Mouse (Mus musculus): Measurements from ENCODE around the gene Zzz3.

Zzz3 gene

DNA sequence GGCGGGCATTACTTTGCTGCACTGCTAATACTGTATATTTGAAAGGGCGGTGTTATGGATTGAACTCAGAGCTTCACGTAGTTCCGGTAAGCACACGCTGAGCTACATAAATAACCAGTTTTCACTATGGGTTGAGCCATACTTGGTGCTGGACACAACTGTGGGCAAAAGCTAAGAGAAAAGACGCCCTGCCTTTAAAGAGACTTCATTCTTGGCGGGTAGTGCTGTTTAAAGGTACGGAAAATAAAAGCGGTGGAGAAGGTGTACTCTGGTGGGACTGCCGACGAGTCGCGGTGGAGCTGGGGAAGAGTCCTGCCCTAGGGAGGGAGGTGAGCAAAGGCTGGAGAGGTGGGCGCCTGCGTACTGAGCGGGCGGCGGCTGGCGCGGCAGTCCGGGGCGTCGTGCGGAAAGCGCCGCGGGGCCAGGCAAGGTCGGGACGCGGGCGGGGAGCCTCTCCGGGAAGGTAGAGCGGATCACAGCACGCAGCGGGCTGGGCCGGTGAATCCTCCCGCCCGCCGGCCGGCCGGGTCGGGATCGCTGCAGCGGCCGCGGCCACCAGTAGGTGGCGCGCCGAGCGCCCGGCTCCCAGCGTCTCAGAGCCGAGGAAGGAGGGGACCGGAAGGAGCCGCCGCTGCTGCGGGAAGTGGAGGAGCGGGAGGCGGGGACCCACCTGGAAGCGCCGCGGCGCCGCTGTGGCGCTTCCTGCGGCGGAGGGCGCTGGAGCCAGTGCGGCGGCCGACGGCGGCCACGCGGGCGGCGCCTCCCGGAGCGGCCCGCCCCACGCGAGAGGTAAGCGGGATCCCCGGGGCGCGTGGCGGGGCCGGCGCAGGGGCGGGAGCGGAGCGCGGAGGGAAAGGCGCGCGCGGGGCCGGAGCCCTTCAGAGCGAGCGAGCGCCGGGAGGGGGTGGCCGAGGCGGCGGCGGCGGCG, at the start of gene Zzz3:
TSS of gene Zzz3 (plus strand) at position 124 of the 928 bp plus-strand sequence.
- peak; percentile 94 for DNase-seq (ENCODE audit: low spot score in 2 of 2)

DNA sequence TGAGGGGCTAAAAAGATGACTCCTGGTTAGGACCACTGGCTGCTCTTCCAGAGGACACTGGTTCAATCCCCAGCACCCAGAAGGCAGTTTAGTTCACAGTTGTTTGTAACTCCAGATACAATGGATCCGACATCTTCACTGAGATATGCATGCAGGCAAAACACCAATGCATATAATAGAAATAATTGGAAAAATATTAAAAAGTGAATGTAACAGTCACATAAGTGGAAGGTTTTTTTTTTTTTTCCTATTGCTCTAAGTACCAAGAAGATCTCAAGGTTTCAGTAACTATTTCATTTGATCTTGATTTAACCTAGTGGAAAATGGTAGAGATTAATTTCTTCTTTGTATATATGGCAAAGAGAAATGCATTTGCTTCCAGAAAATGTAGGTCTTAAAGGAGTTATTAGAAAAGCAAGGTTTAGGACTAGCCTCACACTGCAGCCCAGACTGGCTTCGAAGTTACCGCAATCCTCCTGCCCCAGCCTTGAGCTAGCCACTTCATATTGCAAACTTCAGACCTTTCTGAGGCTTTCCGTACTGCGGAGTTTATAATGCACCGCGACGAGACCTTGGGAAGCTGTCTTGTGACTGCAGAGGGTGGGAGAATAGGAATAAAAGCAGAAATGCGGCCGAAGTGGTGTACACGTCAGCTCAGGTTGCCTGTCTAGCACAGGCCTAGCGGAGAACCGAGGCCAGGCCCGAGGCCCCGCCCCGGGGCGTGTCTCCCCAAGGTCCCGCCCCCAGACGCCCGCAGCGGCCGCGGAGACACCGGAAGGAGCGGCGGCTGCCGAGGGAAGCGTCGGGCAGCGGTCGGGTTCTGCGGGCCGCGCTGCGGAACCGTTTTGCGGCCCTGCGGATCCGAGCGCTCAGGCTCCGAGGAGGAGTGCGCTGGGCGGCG, 49.3 kb upstream of the Zzz3 start, which contains the start of gene Usp33:
TSS of gene Usp33 (plus strand) at position 747 of the 901 bp plus-strand sequence.
- DNase-seq (ENCODE audit: low spot score in 2 of 2), result peak; percentile 95

DNA sequence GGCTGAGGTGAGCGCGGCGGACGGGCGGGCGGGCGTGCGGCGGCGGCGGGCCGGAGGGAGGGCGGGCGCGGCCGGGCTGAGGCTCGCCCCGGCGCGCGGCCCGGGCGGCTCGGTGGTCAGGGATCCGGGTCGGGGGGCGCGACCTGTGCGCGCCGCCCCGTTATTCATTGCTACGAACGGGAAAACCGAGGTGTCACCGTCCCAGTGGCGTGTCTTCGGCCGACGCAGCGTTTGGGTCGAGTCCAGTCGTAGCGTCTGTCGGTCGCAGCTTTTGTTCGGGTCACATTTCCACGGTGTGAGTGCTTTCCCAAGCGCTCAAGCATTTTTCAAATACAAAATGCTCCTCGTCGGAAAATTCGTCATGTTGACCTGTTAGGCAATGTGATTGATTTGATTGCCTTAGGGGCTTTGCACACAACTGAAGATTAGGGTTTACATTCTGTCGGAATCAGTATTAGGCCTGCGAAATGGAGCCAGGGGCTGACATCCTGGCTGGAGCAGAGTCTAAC, 48.6 kb upstream of the Zzz3 start:
- DNase-seq (ENCODE audit: low spot score in 2 of 2), result peak; percentile 52 to 67

GRCm38 (mm10) chr3:152347227-152347626, 48.0 kb upstream of the Zzz3 start:
- no peak for DNase-seq (ENCODE audit: low spot score in 2 of 2)

- no peak for DNase-seq (ENCODE audit: low spot score in 2 of 2)
These were observed 47.1 kb upstream of the Zzz3 start for GRCm38 (mm10) chr3:152348011-152348830.

- no peak for DNase-seq (ENCODE audit: low spot score in 2 of 2)
These were observed 44.8 kb upstream of the Zzz3 start for GRCm38 (mm10) chr3:152350431-152350830.

- DNase-seq (ENCODE audit: low spot score in 2 of 2), result no peak
These were observed 44.3 kb upstream of the Zzz3 start for GRCm38 (mm10) chr3:152350966-152351365.

GRCm38 (mm10) chr3:152352289-152352688, 43.0 kb upstream of the Zzz3 start:
- DNase-seq (ENCODE audit: low spot score in 2 of 2), result no peak

- no peak for DNase-seq (ENCODE audit: low spot score in 2 of 2)
These were observed 41.7 kb upstream of the Zzz3 start for GRCm38 (mm10) chr3:152353434-152354177.

DNA sequence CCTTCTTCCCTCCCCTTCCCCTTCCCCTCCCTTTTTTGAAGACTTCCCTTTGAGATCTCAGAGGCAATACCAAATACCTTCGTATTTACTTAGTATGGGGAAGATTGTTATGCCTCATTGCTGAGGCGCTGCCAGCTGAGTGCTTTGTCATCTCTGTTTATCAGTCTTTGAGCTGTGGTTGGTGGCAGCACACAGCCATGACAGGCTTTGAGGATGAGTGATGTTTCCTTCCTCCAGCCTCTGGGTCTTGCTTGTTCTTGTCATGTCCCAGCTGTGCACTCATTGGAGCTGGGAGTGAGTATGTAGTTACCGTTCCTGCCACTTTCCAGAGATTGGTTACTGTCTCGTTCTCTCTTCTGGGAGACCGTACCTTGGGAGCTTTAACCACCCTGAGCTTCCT, 39.9 kb upstream of the Zzz3 start:
- DNase-seq (ENCODE audit: low spot score in 2 of 2), result no peak

- DNase-seq (ENCODE audit: low spot score in 2 of 2), result no peak
These were observed 38.5 kb upstream of the Zzz3 start for GRCm38 (mm10) chr3:152356751-152357150.

- DNase-seq (ENCODE audit: low spot score in 2 of 2), result no peak
These were observed 36.1 kb upstream of the Zzz3 start for GRCm38 (mm10) chr3:152359151-152359550.

DNA sequence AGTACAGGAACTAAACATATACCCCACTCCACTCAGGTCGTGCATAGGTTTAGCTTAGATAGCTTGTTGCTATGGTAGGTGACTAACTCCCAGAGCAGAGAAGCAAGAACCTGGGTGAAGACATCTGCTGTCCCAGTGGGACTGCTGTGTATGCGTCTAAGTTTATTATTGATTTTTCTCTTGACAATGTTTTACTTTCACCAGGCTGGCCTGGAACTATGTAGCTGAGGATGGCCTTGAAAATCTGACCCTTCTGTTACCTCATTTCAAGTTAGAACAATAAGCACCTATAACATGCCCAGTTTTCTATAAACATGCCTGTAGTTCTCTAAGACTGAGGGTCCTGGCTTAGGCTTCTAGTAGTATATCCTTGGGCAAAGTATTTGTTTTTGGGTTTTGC, 31.1 kb upstream of the Zzz3 start:
- no peak for DNase-seq (ENCODE audit: low spot score in 2 of 2)

- no peak for DNase-seq (ENCODE audit: low spot score in 2 of 2)
These were observed 19.2 kb upstream of the Zzz3 start for GRCm38 (mm10) chr3:152376063-152376462.

- DNase-seq (ENCODE audit: low spot score in 2 of 2), result no peak
These were observed 11.2 kb upstream of the Zzz3 start for GRCm38 (mm10) chr3:152384106-152384505.

GRCm38 (mm10) chr3:152396278-152396987, 1.2 kb downstream of the Zzz3 start:
- DNase-seq (ENCODE audit: low spot score in 2 of 2), result peak; percentile 98

DNA sequence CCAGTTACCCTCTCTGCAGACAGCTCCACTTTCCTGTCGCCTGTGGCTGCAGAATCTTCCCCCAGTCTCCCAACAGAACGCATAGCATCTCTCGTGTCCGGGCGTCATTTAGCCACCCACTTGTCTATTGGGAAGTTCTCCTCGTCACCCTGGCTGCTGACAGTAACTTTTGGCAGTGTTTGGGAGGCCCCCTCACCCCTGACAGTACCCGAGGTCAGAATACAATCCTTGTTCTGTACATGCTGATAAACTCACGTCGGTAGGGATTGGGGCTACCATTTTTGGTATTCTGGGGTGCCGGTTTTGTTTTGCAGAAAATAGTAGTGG, 1.7 kb downstream of the Zzz3 start:
- DNase-seq (ENCODE audit: low spot score in 2 of 2), result peak; percentile 50 to 57

DNA sequence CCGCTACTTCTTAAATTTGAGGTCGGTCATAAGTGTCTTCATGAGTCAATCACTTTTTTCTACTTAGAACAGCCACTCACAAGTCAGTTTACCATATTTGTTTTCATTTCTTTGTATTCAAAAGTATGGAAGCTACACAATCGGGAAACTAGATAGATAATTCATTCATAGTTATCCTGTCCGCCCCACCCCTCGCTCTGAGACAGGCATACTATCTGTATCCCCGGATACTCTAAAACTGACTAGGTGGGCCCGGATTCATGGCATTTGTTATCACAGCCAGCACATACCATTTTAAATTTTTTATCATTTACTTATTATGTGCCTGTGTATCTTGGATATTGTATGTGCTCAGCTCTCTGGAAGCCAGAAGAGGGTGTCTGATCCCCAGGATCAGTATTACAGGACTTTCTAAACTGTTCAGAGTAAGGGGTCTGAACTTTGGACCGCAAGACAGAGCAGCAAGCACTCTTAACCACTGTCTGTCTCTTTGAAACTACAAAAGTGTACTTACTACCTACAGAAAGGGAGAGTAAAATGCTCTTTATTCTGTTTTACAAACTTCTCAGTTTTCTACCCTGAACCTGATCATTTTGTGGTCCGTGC, 2.2 kb downstream of the Zzz3 start:
- no peak for DNase-seq (ENCODE audit: low spot score in 2 of 2)

GRCm38 (mm10) chr3:152400441-152400840, 5.2 kb downstream of the Zzz3 start:
- peak in 1 of 2 experiments; percentile 16 for DNase-seq (ENCODE audit: low spot score in 2 of 2)

- DNase-seq (ENCODE audit: low spot score in 2 of 2), result peak in 1 of 2 experiments; percentile 9
These were observed 5.6 kb downstream of the Zzz3 start for GRCm38 (mm10) chr3:152400875-152401274.
